Mouse (Mus musculus) neural tube, embryonic 14.5 days (tissue): ENCODE measurements at regions not wholly inside any gene's neighbourhood (a gene's known extent, or its start where the extent isn't known, plus 50 kb on each side); places are given as distances from the start of the nearest gene placed in this dataset.

Source experiments
- ATAC-seq: fragments of 200-750 bp; cut with Nextera tagmentation; 2 replicates; pipeline ENCODE4 v1.8.0; 2017; ENCODE audit warnings: low read depth, mild to moderate bottlenecking, moderate TSS enrichment, moderate library complexity
- H3K27ac ChIP-seq: fragments of 300-500 bp; sonication (generic); 2 replicates; pipeline ENCODE4 v1.5.1; 2014; ENCODE audit warnings: low read depth, mild to moderate bottlenecking, control low read depth, low read length, moderate library complexity, mixed read lengths
- H3K27me3 ChIP-seq: fragments of 300-500 bp; sonication (generic); 2 replicates; pipeline ENCODE4 v1.6.1; 2014; ENCODE audit warnings: low read length; ENCODE audit not compliant: control insufficient read depth, insufficient read depth
- H3K36me3 ChIP-seq: fragments of 300-500 bp; sonication (generic); 2 replicates; pipeline ENCODE4 v1.6.1; 2014; ENCODE audit warnings: low read length, mixed read lengths; ENCODE audit not compliant: control insufficient read depth, insufficient read depth
- H3K4me1 ChIP-seq: fragments of 300-500 bp; sonication (generic); 2 replicates; pipeline ENCODE4 v1.6.1; 2014; ENCODE audit warnings: low read length; ENCODE audit not compliant: control insufficient read depth, insufficient read depth
- H3K4me2 ChIP-seq: fragments of 300-500 bp; sonication (generic); 2 replicates; pipeline ENCODE4 v1.6.1; 2014; ENCODE audit warnings: mild to moderate bottlenecking, low read depth, low read length, control low read depth
- H3K4me3 ChIP-seq: fragments of 300-500 bp; sonication (generic); 2 replicates; pipeline ENCODE4 v1.5.1; 2014; ENCODE audit warnings: low read depth, low read length, control low read depth, mixed read lengths
- H3K9ac ChIP-seq: fragments of 300-500 bp; sonication (generic); replicated peaks from 2 replicates; pipeline ENCODE4 v1.6.1; 2014; ENCODE audit warnings: low read depth, mild to moderate bottlenecking, control low read depth, low read length, mixed read lengths
- H3K9me3 ChIP-seq: fragments of 300-500 bp; sonication (generic); 2 replicates; pipeline ENCODE4 v1.6.1; 2016; ENCODE audit warnings: low read length; ENCODE audit not compliant: control insufficient read depth
- WGBS: fragments of 180-500 bp; shearing (Covaris S2); extraction: QIAGEN DNeasy Blood & Tissue Kit; methylation state at CpG from one replicate; pipeline ENCODE4 v1.1.7; 2014; 5-methylcytosine and 5-hydroxymethylcytosine counted together

- Histone ChIP-seq H3K9me3 (no peaks in the 10 kb centered on the region), H3K4me1 (no peaks in the 10 kb centered on the region), H3K4me2 (no peak overlapping the region), H3K36me3 (no peaks in the 10 kb centered on the region), H3K27ac (no peak overlapping the region), H3K4me3 (no peak overlapping the region), H3K27me3 (no peaks in the 10 kb centered on the region), H3K9ac (no peak overlapping the region)
- ATAC-seq, result no peak
- WGBS, result 57% methylated on average over 4 of the region's 4 CpGs
Measured at GRCm38 (mm10) chr4:58643371-58643770, 89.7 kb upstream of the Lpar1 start.

GRCm38 (mm10) chr4:58642236-58642635 is 88.5 kb upstream of the Lpar1 start:
- Histone ChIP-seq H3K27ac (no peak overlapping the region), H3K36me3 (no peaks in the 10 kb centered on the region), H3K4me3 (no peak overlapping the region), H3K9ac (no peak overlapping the region), H3K9me3 (no peaks in the 10 kb centered on the region), H3K4me2 (no peak overlapping the region), H3K27me3 (no peaks in the 10 kb centered on the region), H3K4me1 (no peaks in the 10 kb centered on the region)
- ATAC-seq, result no peak
- 90% methylated on average over 10 of the region's 10 CpGs for WGBS

GRCm38 (mm10) chr4:58632696-58633095 is 79.0 kb upstream of the Lpar1 start:
- Histone ChIP-seq H3K4me3 (no peak overlapping the region), H3K27ac (no peak overlapping the region), H3K9me3 (no peaks in the 10 kb centered on the region), H3K4me2 (no peak overlapping the region), H3K4me1 (no peaks in the 10 kb centered on the region), H3K9ac (no peak overlapping the region), H3K36me3 (no peaks in the 10 kb centered on the region), H3K27me3 (no peaks in the 10 kb centered on the region)
- WGBS, result 84% methylated on average over 1 of the region's 1 CpGs
- no peak for ATAC-seq

GRCm38 (mm10) chr4:58631415-58631814 is 77.7 kb upstream of the Lpar1 start:
- no peak for ATAC-seq
- no peak overlapping the region for H3K9ac ChIP-seq
- no peaks in the 10 kb centered on the region for H3K36me3 ChIP-seq
- no peaks in the 10 kb centered on the region for H3K4me1 ChIP-seq
- H3K9me3 ChIP-seq, result no peaks in the 10 kb centered on the region
- no peak overlapping the region for H3K4me2 ChIP-seq
- H3K27me3 ChIP-seq, result no peaks in the 10 kb centered on the region
- WGBS, result 83% methylated on average over 4 of the region's 4 CpGs
- H3K4me3 ChIP-seq, result no peak overlapping the region
- H3K27ac ChIP-seq, result no peak overlapping the region

GRCm38 (mm10) chr4:58627021-58627420 is 73.3 kb upstream of the Lpar1 start:
- Histone ChIP-seq H3K4me1 (no peaks in the 10 kb centered on the region), H3K36me3 (no peaks in the 10 kb centered on the region), H3K4me3 (no peak overlapping the region), H3K27me3 (no peaks in the 10 kb centered on the region), H3K9ac (no peak overlapping the region), H3K27ac (no peak overlapping the region), H3K9me3 (no peaks in the 10 kb centered on the region), H3K4me2 (no peak overlapping the region)
- 67% methylated on average over 7 of the region's 7 CpGs for WGBS
- no peak for ATAC-seq

GRCm38 (mm10) chr4:58624059-58624458 is 70.4 kb upstream of the Lpar1 start:
- WGBS, result 78% methylated on average over 3 of the region's 3 CpGs

GRCm38 (mm10) chr4:58620641-58621040 is 66.9 kb upstream of the Lpar1 start:
- Histone ChIP-seq H3K36me3 (no peaks in the 10 kb centered on the region), H3K27ac (no peak overlapping the region), H3K27me3 (no peaks in the 10 kb centered on the region), H3K9ac (no peak overlapping the region), H3K4me2 (no peak overlapping the region), H3K9me3 (no peaks in the 10 kb centered on the region), H3K4me1 (no peaks in the 10 kb centered on the region), H3K4me3 (no peak overlapping the region)
- ATAC-seq, result no peak
- 97% methylated on average over 3 of the region's 3 CpGs for WGBS

More at GRCm38 (mm10) chr4:58624059-58624458, 70.4 kb upstream of the Lpar1 start:
- Histone ChIP-seq H3K9ac (no peak overlapping the region), H3K4me1 (no peaks in the 10 kb centered on the region), H3K9me3 (no peaks in the 10 kb centered on the region), H3K27me3 (no peaks in the 10 kb centered on the region), H3K4me2 (no peak overlapping the region), H3K36me3 (no peaks in the 10 kb centered on the region), H3K27ac (no peak overlapping the region), H3K4me3 (no peak overlapping the region)
- ATAC-seq, result no peak

GRCm38 (mm10) chr4:58617261-58617660 is 63.6 kb upstream of the Lpar1 start:
- Histone ChIP-seq H3K4me3 (no peak overlapping the region), H3K36me3 (no peaks in the 10 kb centered on the region), H3K4me2 (no peak overlapping the region), H3K27ac (no peak overlapping the region), H3K9ac (no peak overlapping the region), H3K4me1 (no peaks in the 10 kb centered on the region), H3K9me3 (no peaks in the 10 kb centered on the region), H3K27me3 (no peaks in the 10 kb centered on the region)
- WGBS, result 92% methylated on average over 3 of the region's 3 CpGs
- ATAC-seq, result no peak

GRCm38 (mm10) chr4:58613536-58613935 is 59.8 kb upstream of the Lpar1 start:
- no peak for ATAC-seq
- no peaks in the 10 kb centered on the region for H3K27me3 ChIP-seq
- H3K4me2 ChIP-seq, result no peak overlapping the region
- H3K27ac ChIP-seq, result no peak overlapping the region
- no peaks in the 10 kb centered on the region for H3K36me3 ChIP-seq
- H3K4me3 ChIP-seq, result no peak overlapping the region
- no peaks in the 10 kb centered on the region for H3K4me1 ChIP-seq
- WGBS, result 73% methylated on average over 6 of the region's 6 CpGs
- H3K9me3 ChIP-seq, result no peaks in the 10 kb centered on the region
- no peak overlapping the region for H3K9ac ChIP-seq

GRCm38 (mm10) chr4:58613022-58613421 is 59.3 kb upstream of the Lpar1 start:
- H3K4me2 ChIP-seq, result no peak overlapping the region
- no peaks in the 10 kb centered on the region for H3K27me3 ChIP-seq
- H3K4me3 ChIP-seq, result no peak overlapping the region
- no peaks in the 10 kb centered on the region for H3K9me3 ChIP-seq
- H3K27ac ChIP-seq, result no peak overlapping the region
- H3K9ac ChIP-seq, result no peak overlapping the region
- H3K4me1 ChIP-seq, result no peaks in the 10 kb centered on the region
- no peaks in the 10 kb centered on the region for H3K36me3 ChIP-seq
- no peak for ATAC-seq
- WGBS, result 92% methylated on average over 3 of the region's 3 CpGs
